Mouse (Mus musculus) lung, postnatal 25 days (tissue): Measurements from ENCODE around the gene AC131692.1.

Experiments
- DNase-seq: peaks from one replicate; pipeline ENCODE4 v3.0.0; 2022; ENCODE audit warnings: low spot score

AC131692.1 gene

DNA sequence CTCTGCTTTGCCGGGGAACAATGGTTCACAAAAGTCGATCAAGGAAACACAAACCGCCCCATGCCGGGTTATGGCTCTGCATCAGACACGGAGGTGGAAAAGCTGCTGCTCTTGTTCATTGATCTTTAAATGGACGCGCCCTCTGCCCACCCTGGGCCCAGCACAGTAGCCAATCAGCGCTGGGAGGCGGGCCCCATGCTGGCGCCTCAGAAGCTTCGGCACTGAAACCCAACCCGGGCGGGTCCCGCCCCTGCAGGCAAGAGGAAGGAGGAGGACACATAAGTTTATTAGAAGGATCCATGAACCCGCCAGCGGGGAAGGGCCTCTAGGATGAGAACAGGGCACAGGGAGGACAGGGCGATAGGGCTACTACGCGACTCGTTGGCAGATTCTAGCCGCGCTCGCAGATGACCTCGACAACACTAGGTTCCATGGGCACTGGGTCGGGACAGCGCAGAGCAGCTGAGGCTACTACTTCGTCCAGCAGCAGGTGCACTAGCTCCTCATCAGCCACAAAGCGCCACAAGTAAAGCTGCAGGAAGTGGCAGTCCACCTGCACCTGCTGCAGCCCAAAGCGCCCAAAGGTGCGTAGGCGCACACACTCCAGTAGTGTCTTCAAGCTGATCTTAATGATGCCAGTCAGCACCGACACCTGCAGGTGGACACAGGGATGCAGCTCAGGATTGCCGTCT lies 26.3 kb upstream of the AC131692.1 start, which contains the start of gene Tm7sf2:
Gene Tm7sf2, minus strand, starts transcription at position 650 of the 692 bp plus-strand sequence.
- DNase-seq: peak; percentile 93

DNA sequence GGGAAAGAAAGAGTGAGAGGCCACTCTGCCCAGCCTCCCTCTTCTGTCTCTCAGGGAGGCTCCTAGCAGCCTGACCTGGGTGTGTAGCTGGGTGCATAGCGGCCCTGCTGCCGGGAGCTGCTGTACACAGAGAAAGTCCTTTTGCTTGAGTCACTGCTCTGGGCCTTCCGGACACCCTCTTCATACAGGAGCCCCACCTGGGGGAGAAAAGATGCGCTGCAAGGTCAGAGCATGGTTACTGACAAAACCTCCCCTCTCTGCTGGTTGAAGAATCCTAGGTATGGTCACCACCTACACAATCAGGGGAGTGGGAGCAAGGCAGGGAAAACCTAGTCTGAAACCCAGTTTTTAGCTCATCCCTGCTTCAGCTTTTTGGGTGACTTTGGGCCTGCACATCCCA lies 25.3 kb upstream of the AC131692.1 start:
- DNase-seq: no peak

DNA sequence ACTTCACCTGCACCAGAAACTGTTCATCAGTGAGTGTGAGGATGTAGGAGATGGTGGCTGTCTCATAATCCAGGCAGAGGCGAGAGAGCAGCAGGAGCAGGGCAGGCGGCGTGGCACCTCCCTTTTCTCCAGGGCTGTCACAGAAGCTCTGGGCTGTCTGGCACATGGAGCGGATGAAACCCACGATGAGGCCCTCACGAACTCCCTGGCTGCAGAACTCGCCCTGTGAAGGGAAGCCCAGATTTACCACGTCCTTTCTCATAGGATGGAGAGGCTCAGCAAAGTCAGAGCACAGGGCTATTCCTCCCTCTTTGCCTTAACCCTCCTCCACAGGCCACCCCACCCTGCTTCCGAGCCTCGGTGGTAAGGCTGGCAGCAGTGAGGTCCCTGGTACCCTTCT lies 24.4 kb upstream of the AC131692.1 start:
- no peak for DNase-seq

DNA sequence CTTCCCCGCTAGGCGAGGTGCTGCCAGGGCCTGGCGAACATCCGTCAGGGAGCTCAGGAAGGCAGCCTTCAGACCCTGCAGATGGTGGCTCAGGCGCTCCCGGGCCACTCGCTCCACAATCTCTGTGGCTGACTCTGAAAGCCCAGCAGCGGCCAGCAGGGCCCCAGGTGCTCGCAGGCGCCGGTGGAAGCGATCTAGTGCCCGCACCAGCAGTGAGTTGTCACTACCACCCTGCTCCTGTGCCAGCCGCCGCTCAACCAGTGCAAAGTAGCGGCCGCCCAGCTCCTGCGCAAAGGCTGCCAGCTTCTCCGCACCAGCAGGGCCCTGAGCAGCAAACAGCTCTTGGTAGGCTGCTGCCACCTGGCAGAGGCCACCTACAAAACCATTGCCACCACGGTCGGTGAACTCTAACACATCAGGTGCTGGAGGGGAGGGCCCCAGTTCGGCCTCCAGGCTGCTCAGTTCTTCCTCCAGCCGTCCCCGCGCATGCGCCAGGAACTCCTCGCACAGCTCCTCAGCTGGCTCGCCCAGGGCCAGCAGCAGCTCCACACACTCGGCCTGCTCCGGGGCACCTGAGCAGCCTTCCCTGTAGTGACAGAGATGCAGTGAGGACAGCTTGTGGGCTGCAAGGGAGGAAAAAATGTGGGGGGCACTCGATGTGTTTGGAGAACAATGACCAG lies 23.5 kb upstream of the AC131692.1 start:
- no peak for DNase-seq

DNA sequence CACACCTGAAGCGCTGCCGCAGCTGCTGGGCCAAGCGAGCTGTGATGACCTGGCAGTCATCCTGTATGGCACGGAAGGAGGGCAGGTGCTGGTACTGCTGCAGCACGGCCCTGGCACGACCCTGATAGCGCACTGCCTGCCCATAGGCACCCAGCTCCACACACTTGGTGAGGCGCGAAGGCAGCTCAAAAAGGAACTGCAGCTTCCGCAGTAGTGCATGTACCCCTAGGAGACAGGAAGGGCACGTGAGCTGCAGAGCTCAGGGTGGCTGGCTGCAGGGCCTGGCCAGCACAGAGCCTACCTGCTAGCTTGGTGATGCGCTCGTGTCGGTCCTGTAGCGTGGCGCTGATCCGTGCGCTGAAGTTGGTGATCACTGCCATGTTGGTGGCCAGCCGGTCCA lies 23.0 kb upstream of the AC131692.1 start:
- no peak for DNase-seq

DNA sequence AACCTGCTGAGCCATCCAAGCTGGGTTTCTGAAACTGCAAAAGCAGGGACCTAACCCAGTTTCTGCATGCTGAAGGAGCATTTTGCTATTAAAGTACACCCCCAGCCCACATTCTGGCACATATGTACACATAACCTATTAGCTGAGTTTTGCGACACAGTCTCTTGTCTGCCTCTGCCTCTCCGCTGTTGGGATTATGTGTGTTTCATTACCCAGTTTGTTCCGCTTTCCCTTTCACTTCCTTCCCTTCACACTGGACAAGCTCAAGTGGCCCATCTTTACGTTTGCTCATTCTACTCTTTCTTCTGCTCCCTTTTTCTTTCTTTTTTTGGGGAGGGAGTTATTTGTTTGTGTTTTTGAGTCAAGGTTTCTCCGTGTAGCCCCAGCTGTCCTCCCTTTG lies 20.3 kb upstream of the AC131692.1 start:
- DNase-seq: no peak

DNA sequence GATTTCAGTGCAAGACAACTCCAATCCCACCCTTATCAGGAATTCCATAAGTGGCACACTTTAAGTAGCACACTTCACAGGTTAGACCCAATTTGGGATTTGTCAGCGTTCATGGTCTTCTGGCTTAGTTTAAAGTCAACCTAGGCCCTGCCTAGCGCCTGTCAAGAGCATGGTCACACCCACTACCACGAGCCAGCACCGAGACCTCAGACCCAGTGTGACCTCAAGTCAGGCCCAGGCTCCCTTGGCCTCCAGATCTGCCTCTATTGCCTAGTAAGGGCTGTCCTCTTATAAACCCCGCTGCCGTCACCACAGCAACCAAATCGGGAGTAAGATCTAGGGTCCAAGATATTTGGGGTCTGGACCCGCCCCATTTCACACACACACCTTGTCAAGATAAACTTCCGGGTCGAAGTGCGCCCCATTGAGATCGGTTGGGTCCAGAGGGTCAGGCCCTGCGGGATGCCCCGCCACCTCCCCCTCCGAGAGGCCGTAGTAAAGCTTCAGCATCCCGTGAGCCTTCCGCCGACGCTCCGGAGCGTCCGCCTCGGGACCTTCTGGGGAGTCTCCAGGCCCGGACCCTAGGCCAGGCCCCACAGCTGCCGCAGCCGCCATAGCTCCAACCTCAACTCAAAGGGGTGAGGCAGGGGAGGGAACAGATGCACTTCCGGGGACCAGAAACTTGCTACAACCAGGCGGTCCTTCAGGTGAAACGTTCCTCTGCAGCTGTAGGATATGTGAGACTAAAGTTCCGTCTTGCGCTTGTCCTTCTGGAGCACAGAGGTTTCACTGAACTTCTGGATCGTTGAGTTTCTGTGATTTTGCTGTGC lies 17.4 kb upstream of the AC131692.1 start, which contains the start of gene Vps51:
Gene Vps51, minus strand, starts transcription at position 668 of the 830 bp plus-strand sequence.
- peak; percentile 90 for DNase-seq

DNA sequence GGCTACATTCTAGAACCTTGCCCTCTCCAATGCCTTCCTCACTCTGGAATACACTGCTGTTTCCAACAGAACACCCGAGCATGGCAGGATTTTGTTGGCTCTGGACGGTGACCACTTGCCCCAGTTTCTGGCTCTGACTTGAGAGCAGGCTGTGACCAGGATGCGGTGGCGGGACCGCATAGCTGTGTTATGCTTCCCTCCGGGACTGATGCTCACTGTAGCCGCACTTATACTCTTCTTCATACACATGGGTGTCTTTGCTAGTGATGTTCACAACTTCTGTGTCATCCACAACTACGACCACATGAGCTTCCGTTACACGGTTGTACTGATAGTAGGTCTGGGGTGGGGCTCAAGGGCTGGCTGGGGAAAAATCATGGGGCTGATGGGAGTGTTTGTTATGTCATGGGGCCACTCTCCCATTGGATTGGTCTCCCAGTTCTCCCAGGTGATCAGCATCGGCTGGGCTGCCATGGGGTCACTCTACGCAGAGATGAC lies 14.2 kb upstream of the AC131692.1 start, which contains the start of gene Tmem262:
Gene Tmem262, plus strand, starts transcription at position 51 of the 498 bp plus-strand sequence.
- no peak for DNase-seq

DNA sequence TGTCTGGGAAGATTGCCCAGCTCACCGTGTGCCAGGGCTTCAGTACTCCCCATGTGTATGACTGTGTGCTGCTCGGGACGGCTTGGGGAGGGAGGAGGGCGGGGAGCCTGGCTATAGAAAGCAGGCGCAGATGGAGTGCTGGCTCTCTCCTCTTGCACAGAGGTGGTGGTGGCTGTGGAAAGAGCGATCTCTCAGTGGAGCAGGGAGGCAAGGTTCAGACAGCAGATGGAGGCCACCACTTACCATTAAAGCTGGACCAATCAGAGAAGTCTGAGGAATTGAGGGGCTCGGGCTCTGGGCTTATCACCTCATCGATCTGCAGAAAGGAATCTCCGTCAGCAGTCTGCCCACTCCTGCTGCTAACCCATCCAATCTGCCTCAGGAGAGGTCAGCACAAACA lies 12.1 kb upstream of the AC131692.1 start, which contains the start of gene Gm28374:
Gene Gm28374, minus strand, starts transcription at position 101 of the 400 bp plus-strand sequence.
- DNase-seq: no peak

DNA sequence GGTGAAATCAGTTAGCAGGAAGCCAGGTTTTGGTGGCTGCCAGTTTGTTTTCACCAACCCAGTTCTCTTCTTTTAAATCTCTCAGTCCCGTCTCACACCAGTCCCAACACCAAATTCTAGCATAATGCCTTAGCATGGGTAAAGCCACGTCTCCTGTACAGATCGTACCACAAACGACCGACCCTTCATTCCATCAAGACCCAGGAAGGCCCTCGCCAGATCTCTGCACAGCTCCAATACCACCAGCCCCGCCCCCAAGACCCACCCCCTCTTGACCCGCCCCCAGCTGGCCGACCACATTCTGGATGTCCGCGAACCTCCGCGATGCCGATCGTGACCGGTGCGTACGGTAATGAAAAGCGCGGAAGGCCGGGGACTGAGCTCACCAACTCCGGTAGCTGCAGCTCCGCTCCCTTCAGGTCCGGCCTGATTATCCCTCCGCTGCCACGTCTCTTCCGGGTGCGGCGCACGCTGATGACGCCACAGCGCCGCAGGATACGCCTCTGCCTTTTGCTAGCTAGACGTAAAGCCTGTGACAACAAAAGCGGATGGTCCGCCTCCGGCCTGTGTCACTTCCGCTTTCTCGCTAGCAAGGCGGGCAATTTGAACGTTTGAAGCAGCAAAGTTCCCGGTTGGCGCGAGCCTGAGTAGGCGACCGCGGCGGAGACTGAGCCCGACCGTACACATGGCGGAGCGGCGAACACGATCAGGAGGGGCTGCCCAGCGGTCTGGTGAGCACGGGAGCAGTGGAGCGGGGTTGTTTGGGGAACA lies 9.6 kb upstream of the AC131692.1 start, which contains the start of the genes Zfpl1 and Cdca5:
Gene Zfpl1, minus strand, starts transcription at position 479 of the 771 bp plus-strand sequence.
Gene Cdca5, plus strand, starts transcription at position 506 of the 771 bp plus-strand sequence.
- DNase-seq: peak; percentile 97

DNA sequence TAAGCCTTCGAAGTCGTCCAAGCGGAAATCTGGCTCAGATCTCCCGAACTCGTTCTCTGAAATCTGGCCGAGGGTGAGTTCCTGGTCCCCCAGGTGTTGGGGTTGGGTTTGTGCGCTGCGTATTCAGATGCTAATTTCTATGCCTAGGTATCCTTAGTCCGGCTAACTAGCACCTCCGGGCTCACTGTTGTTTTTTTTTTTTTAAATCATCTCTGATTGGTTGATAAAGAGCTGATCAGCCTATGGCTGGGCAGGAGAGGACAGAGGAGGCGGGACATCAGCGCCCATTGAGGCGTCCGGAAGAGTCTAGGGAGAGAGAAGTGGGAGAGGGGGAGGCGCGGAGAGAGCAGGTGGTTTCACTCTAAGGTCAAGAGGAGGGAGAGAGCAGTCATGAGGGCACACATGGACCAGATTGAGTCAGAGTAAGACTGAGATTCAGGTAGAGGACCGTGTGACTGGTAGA lies 8.8 kb upstream of the AC131692.1 start:
- DNase-seq: peak; percentile 48

DNA sequence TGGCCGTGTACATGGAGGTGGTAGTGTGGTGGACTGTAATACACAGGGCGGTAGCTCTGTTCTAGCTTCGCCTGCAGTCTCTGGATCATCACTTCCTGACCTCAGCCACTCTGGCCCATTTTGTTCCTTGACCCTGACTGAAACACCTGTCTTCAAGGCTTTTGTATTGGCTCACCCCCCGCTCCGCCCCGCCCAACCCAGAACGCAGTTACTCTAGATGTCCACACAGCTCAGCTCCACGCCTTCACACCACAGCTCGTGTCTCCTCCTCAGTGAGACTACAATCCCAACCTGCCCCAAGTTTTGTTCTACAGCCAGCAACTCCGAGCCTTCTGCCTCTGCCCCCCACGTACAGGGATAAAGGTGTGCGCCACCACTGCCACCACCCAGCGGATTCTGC lies 5.4 kb upstream of the AC131692.1 start:
- no peak for DNase-seq

DNA sequence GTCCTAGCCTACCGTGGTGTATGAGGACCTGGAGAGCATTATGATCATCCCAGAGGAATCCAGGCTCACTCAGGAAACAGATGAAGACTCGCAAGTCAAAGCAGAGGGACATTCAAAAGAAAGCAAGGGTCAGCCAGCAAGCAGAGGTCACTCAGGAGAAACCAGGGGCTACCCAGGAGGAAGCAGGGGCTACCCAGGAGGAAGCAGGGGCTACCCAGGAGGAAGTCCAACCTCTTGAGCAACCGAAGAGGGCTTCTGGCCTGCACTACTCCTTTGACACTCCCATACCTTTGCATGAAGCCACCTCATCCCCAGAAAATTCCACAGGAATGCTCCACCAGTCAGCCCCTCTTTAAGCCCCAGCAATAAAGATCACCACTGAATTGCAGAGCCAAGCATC lies 3.6 kb downstream of the AC131692.1 start:
- no peak for DNase-seq

DNA sequence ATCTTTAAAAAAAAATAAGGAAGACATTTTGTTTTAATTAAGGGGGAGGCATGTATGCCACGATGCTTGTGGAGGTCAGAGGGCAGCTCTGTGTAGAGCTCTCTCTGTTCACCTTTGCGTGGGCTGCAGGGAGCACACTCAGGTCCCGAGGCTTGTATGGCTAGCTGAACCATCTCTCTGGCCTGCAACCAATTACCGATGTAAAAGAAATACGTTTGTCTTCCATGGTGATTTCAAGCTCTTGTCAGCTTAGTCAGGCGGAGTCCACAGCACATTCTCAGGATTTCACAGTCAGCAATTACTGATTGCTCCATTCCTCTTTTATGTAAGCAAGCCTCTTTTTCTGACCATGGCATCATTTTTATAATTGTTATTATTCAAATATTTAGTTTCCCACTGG lies 7.0 kb downstream of the AC131692.1 start:
- no peak for DNase-seq

DNA sequence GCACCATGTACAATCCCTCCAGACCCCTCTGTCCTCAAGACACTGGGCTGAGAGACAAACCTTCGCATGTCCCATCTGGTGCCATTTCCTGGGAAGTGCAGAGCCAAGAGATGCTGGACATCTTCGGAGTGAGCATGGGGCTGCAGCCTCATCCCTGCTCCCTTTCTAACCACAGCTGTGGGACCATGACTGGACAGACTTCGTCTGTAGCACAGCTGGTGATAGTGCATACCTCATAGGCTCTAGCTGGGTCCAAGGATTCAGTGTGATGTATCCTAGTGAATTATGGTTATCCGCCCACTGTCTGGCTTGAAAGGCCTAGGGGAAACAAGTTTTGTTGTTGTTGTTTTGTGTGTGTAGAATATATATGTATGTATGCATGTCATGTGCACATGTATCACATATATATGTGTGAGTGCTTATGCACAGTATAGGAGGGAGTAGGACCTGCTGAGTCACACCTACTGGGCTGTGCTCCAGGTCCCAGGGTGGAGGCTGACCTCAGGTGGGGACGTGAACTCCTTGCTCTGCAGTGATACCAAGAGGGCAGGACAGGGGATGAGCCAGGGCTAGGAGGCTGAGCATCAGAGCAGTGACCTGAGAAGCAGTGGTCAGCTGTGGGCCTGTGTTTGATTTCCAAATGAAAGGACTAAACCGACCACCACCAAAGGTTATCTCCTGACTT lies 8.1 kb downstream of the AC131692.1 start:
- DNase-seq: no peak

DNA sequence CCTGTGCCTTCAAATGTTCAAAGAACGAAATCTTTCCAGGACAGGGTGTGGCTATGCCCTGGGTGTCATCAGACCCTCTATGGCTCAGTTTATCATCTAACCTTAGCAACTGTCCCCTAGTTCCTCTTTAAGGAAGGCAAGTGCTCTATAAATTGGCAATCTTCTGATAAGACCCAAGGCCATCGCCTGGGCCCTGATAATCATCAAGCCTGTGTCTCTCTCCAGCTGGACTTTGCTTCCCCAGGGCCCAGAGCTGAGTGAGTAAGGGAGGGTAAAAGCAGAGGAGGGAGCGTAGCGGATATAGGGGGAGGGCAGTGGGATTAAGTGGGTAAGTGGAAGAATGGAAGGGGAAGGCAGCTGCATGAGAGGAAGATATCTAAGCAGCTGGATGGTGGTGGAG lies 10.3 kb downstream of the AC131692.1 start:
- no peak for DNase-seq

DNA sequence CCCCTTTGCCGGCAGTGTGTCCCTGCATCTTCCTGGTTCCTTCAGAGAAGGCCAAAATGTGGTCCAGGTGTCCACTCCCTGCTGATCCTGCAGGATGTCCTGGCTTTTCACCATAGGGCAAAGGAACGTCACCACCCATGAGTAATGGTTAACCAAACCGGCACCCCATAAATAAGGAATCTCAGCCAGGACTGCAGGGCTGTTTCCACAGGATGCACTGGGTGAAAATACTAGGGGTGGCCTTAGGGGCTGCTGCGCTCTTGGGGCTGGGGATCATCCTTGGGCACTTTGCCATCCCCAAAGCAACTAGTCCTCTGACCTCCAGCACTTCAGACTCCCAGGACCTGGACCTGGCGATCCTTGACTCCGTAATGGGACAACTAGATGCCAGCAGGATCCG lies 11.4 kb downstream of the AC131692.1 start, which contains the start of gene Naaladl1:
Gene Naaladl1, plus strand, starts transcription at position 197 of the 400 bp plus-strand sequence.
- DNase-seq: no peak

DNA sequence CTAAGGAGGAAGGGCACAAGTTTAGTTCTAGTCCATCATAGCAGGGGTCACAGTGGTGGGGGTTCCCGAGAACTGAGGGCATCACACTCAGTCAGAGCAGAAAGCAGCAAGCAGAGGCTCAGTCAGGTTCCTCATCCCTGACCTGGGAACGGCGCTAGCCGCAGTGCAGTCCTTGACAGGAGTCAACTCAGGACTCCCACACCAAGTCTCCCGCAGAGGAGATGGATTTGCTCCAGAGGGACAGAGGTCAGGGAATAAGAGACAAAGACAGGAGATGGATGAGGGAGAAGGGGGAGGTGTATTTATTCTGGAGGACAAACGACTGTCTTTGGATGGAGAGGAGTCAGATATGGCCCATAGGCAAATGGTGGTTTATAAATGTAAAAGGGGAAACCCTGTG lies 18.9 kb downstream of the AC131692.1 start:
- no peak for DNase-seq

DNA sequence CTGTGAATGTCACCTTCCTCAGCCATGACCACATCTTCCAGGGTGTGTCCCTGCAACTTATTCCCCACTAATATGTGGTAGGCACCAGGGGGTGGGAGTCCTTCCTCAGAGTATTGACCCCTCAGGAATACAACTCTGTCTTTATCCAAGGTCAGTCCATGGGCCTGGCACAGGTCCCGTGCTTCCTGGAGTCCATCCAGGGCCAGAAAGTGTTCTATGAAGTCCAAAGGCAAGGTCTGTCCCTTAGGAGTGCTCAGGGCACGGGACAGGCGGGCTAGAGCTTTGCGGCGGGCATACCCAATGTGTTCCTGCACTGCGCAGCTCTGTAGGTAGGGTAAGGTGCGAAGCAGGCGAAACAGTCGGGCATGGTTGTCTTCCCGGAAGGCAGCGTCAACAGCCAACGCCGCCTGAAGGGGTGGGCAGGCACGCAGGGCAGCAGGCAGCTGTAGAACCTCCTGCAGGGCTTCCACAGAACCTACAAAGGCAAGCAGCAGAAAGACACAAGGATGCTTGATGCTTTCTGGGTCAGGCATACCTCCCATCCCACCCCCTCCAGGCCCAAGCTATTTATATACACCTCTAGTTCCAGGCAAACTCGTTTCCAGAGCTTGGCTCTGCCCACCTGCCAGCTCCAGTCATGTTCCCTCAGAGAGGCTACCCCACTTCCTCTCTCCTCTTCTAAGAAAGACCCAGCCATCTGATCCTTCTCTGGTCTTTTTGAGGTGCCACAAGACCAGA lies 22.1 kb downstream of the AC131692.1 start:
- no peak for DNase-seq
